Mouse (Mus musculus) myocyte (in vitro differentiated cells): ENCODE data around the gene Gm9046. TPM values are rescaled to one million over a fixed set of nuclear protein-coding genes. Genes with fewer than 3 reads are reported as not detected.
"Not testable (repeated sequence)": the region's sequence is repeated elsewhere in the genome, so short reads cannot be mapped to it uniquely, and the experiment has no call there.

ENCODE experiments used
- H3K27me3 ChIP-seq: one replicate; pipeline ENCODE4 v1.6.1; 2011; ENCODE audit not compliant: control insufficient read depth, insufficient read depth, insufficient read length
- H3K36me3 ChIP-seq: one replicate; pipeline ENCODE4 v1.6.1; 2011; ENCODE audit not compliant: control insufficient read depth, insufficient read depth
- H3K4me2 ChIP-seq: one replicate; pipeline ENCODE4 v1.6.1; 2011; ENCODE audit warnings: low read depth, control low read depth
- H3K4me3 ChIP-seq: one replicate; pipeline ENCODE4 v1.5.1; 2011; ENCODE audit warnings: mild to moderate bottlenecking, control low read depth, moderate library complexity
- H3K79me2 ChIP-seq: one replicate; pipeline ENCODE4 v1.6.1; 2011; ENCODE audit not compliant: control insufficient read depth, insufficient read depth
- H3ac ChIP-seq: one replicate; pipeline ENCODE4 v1.6.1; 2011; ENCODE audit not compliant: control insufficient read depth, insufficient read length
- MYOD1 ChIP-seq, 3 experiments: IDR thresholded peaks; one replicate each; pipeline ENCODE4 v1.6.1; 2011; ENCODE audit warnings: control low read depth in 2 of 3, low read depth in 2 of 3, mild to moderate bottlenecking in 2 of 3, moderate library complexity in 1 of 3; ENCODE audit not compliant: insufficient read length in 2 of 3, control insufficient read depth in 1 of 3
- USF1 ChIP-seq: IDR thresholded peaks from one replicate; pipeline ENCODE4 v1.6.1; 2011; ENCODE audit warnings: low read depth, mild to moderate bottlenecking, control low read depth, moderate library complexity
- polyA plus RNA-seq: library from polyadenylated mRNA; unstranded; fragments of >200 nt; fragmentation: generic; extraction: Trizol; gene quantifications from one replicate; pipeline ENCODE4 v1.2.1, GENCODE M21; 2012; ENCODE audit warnings: missing spikeins

Gene Gm9046
- polyA plus RNA-seq, 1 experiment: not detected

GRCm38 (mm10) chr10:118319024-118319423 lies 24.0 kb downstream of the Gm9046 start:
- Histone ChIP-seq H3K4me2 (no peak overlapping the region), H3K79me2 (no peaks in the 10 kb centered on the region), H3K36me3 (no peaks in the 10 kb centered on the region), H3K4me3 (no peak overlapping the region), H3K27me3 (no peaks in the 10 kb centered on the region), H3ac (no peak overlapping the region)
- no peak for TF ChIP-seq USF1

GRCm38 (mm10) chr10:118302133-118302532 lies 40.9 kb downstream of the Gm9046 start:
- not testable (repeated sequence) for H3ac ChIP-seq, H3K4me2 ChIP-seq, H3K36me3 ChIP-seq, H3K27me3 ChIP-seq, H3K4me3 ChIP-seq, H3K79me2 ChIP-seq

GRCm38 (mm10) chr10:118294938-118295337 lies 48.1 kb downstream of the Gm9046 start, which contains the start of gene Iltifb:
Iltifb (minus strand) TSS chr10:118295038.
- no peak within 1 kb of the TSS for H3K4me2 ChIP-seq
- no peak for TF ChIP-seq MYOD1 (IDR thresholded peaks at IDR 0.05; ENCODE audit: control insufficient read depth in 1 of 3, insufficient read length in 2 of 3, low read depth in 2 of 3)
- H3ac ChIP-seq: no peak within 1 kb of the TSS
- H3K4me3 ChIP-seq: no peak within 1 kb of the TSS
- no peaks in the 10 kb centered on the region for H3K27me3 ChIP-seq
- no peaks in the 10 kb centered on the region for H3K36me3 ChIP-seq
- H3K79me2 ChIP-seq: no peaks in the 10 kb centered on the region

Other genes with a start within 250 kb of the Gm9046 start
- gene Mdm1, start 201.4 kb downstream of the Gm9046 start, polyA plus RNA-seq: 3.4 TPM
- gene Il22, start 138.3 kb downstream of the Gm9046 start, polyA plus RNA-seq: not detected
- 0.02 TPM for gene Gm32717, start 102.5 kb downstream of the Gm9046 start, polyA plus RNA-seq
- 0.02 TPM for gene Gm32802, start 84.6 kb downstream of the Gm9046 start, polyA plus RNA-seq
- not detected for gene Iltifb, start 48.2 kb downstream of the Gm9046 start, polyA plus RNA-seq
- not detected for gene Gm9040, start 16.3 kb downstream of the Gm9046 start, polyA plus RNA-seq
- gene Gm9044, start 10.8 kb downstream of the Gm9046 start, polyA plus RNA-seq: not detected
- 0.06 TPM for gene Gm9045, start 5.4 kb downstream of the Gm9046 start, polyA plus RNA-seq
- gene Gm9048, start 5.4 kb upstream of the Gm9046 start, polyA plus RNA-seq: not detected
- gene Gm9049, start 10.8 kb upstream of the Gm9046 start, polyA plus RNA-seq: 0.06 TPM
- not detected for gene Ifng, start 97.8 kb upstream of the Gm9046 start, polyA plus RNA-seq